Mouse (Mus musculus) cortical plate, adult 2 months (tissue): ENCODE data around the gene Rap1gap.

ENCODE experiments used
- CTCF ChIP-seq: fragments of 200-500 bp; IDR thresholded peaks from 2 replicates; pipeline ENCODE4 v1.5.1; 2011; ENCODE audit warnings: mild to moderate bottlenecking, control low read depth, low read length; ENCODE audit not compliant: insufficient read depth; ENCODE audit errors: extremely low read depth
- POLR2A ChIP-seq: fragments of 200-500 bp; IDR thresholded peaks from 2 replicates; pipeline ENCODE4 v1.6.1; 2011; ENCODE audit warnings: mild to moderate bottlenecking, low read length, control low read depth; ENCODE audit not compliant: insufficient read depth; ENCODE audit errors: extremely low read depth

DNA sequence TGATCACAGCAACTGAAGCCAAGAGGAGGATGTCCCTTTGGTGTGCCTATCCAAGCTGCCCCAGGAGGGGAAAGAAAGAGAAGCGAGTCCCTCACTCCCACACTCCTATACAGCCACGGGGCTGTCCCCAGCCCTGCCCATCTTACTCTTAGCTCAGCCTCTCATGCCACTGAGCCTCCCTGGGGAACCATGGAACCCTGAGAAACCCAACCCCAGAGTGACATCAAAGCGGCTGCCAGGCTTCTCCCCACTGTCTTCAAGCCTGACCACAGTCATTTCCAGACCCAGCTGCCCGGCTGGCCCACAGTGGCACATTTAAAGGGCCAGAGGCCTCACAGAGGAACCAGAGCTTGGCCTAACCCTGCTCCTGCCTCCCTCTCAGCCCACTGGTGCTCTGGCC lies 84.2 kb downstream of the Rap1gap start:
- TF ChIP-seq CTCF (no peak), POLR2A (no peak)
